ENCODE assay signal across 10 mouse cellular contexts in genomic region chr5:143620196-143620595, GRCm38 (mm10).
"Had no signal": no experiment of that assay in that cellular context is flagged by ENCODE, and none has a peak within 500 bp of the region (broad histone marks: within the 10 kb centered on the region; RNA-seq: fewer than 3 reads in every experiment).

No protein-coding gene starts in this region.

- H3K27me3 ChIP-seq: midbrain, embryonic 13.5 days; neural tube, embryonic 12.5 days; stomach, embryonic 15.5 days had no signal

- H3K4me2 ChIP-seq: midbrain, embryonic 11.5 days; midbrain, embryonic 13.5 days; stomach, embryonic 15.5 days had no signal

- DNase-seq: right cerebral cortex, postnatal 14 days; thymus, adult 2 months; thymus, postnatal 25 days; thymus, postnatal 4 days had no signal

- H3K36me3 ChIP-seq: midbrain, embryonic 13.5 days; neural tube, embryonic 12.5 days; stomach, embryonic 15.5 days had no signal

- H3K4me3 ChIP-seq: midbrain, embryonic 13.5 days; neural tube, embryonic 12.5 days; stomach, embryonic 15.5 days had no signal

- H3K9ac ChIP-seq: lung, embryonic 14.5 days; midbrain, embryonic 13.5 days; neural tube, embryonic 12.5 days; stomach, embryonic 15.5 days had no signal

- H3K9me3 ChIP-seq: midbrain, embryonic 13.5 days; stomach, embryonic 15.5 days had no signal

- H3K27ac ChIP-seq: neural tube, embryonic 12.5 days; stomach, embryonic 15.5 days; stomach, postnatal 0 days had no signal
